Mouse (Mus musculus) thymus, adult 2 months (tissue): ENCODE results near the gene Cxcr5. TPM values are rescaled to one million over a fixed set of nuclear protein-coding genes. Genes with fewer than 3 reads are reported as not detected.

Experiments
- DNase-seq: peaks from one replicate; pipeline ENCODE4 v3.0.0; 2021
- H3K27ac ChIP-seq: fragments of 200-500 bp; 2 replicates; pipeline ENCODE4 v1.5.1; 2012; ENCODE audit warnings: low read length, control low read depth; ENCODE audit not compliant: control insufficient read depth, insufficient read depth
- H3K27me3 ChIP-seq: fragments of 200-500 bp; 2 replicates; pipeline ENCODE4 v1.6.1; 2012; ENCODE audit warnings: mild to moderate bottlenecking, low read length, moderate library complexity, mixed read lengths; ENCODE audit not compliant: control insufficient read depth, insufficient read depth
- H3K36me3 ChIP-seq: fragments of 200-500 bp; 2 replicates; pipeline ENCODE4 v1.6.1; 2012; ENCODE audit warnings: mild to moderate bottlenecking, low read length, moderate library complexity; ENCODE audit not compliant: control insufficient read depth, insufficient read depth
- H3K4me1 ChIP-seq: fragments of 200-500 bp; replicated peaks from 2 replicates; pipeline ENCODE4 v1.6.1; 2012; ENCODE audit warnings: low read length; ENCODE audit not compliant: control insufficient read depth, insufficient read depth
- H3K4me3 ChIP-seq: fragments of 200-500 bp; 2 replicates; pipeline ENCODE4 v1.5.1; 2012; ENCODE audit warnings: mild to moderate bottlenecking, low read length, control low read depth, moderate library complexity; ENCODE audit not compliant: control insufficient read depth, insufficient read depth
- CTCF ChIP-seq: fragments of 200-500 bp; IDR thresholded peaks from 2 replicates; pipeline ENCODE4 v1.5.1; 2012; ENCODE audit warnings: mild to moderate bottlenecking, control low read depth, low read length, moderate library complexity, borderline replicate concordance; ENCODE audit not compliant: control insufficient read depth, poor library complexity, insufficient read depth; ENCODE audit errors: extremely low read depth
- POLR2A ChIP-seq: fragments of 200-500 bp; IDR thresholded peaks from 2 replicates; pipeline ENCODE4 v1.6.1; 2012; ENCODE audit warnings: mild to moderate bottlenecking, low read length, control low read depth, moderate library complexity; ENCODE audit not compliant: control insufficient read depth, poor library complexity, insufficient read depth; ENCODE audit errors: extremely low read depth
- WGBS: fragments of 180-500 bp; shearing (Covaris S2); methylation state at CpG from one replicate; pipeline ENCODE4 v1.1.7; 2018; 5-methylcytosine and 5-hydroxymethylcytosine counted together
- polyA plus RNA-seq: library from polyadenylated mRNA; depleted of rRNA; stranded (reverse); fragments of >200 nt; gene quantifications from 2 replicates; pipeline ENCODE4 v1.2.3, GENCODE M21; 2012

Gene Cxcr5
- polyA plus RNA-seq, 1 experiment, result 7.7 TPM

GRCm38 (mm10) chr9:44478959-44479605 is 82.6 kb downstream of the Cxcr5 start:
- WGBS, result under 1% methylated on average over 29 of the region's 29 CpGs
- H3K4me3 ChIP-seq, result peak overlapping the region; percentile 67
- DNase-seq, result peak; percentile 50

GRCm38 (mm10) chr9:44478229-44478921 is 83.3 kb downstream of the Cxcr5 start:
- under 1% methylated on average over 26 of the region's 27 CpGs for WGBS
- Histone ChIP-seq H3K4me3 (peak overlapping the region; percentile 67), H3K27ac (no peak overlapping the region), H3K4me1 (peaks cover 22% of the 10 kb centered on the region), H3K27me3 (no peaks in the 10 kb centered on the region), H3K36me3 (no peaks in the 10 kb centered on the region)
- TF ChIP-seq CTCF (no peak), POLR2A (no peak)
- peak; percentile 41 for DNase-seq

More at GRCm38 (mm10) chr9:44478959-44479605, 82.6 kb downstream of the Cxcr5 start:
- Histone ChIP-seq H3K4me1 (peaks cover 27% of the 10 kb centered on the region), H3K27ac (no peak overlapping the region; the same call in 1 of the 2 replicates), H3K27me3 (no peaks in the 10 kb centered on the region), H3K36me3 (no peaks in the 10 kb centered on the region)
- TF ChIP-seq CTCF, result peak; percentile 67; the same call in 1 of the 2 replicates
- no peak for TF ChIP-seq POLR2A

- Histone ChIP-seq H3K4me1 (peaks cover 22% of the 10 kb centered on the region), H3K27ac (no peak overlapping the region), H3K36me3 (no peaks in the 10 kb centered on the region), H3K4me3 (peak overlapping the region; percentile 67), H3K27me3 (no peaks in the 10 kb centered on the region)
- WGBS, result 14% methylated on average over 24 of the region's 24 CpGs
- peak; percentile 62 for DNase-seq
- TF ChIP-seq CTCF, result peak; percentile 51; the same call in 1 of the 2 replicates
- TF ChIP-seq POLR2A, result no peak
These were observed 84.1 kb downstream of the Cxcr5 start for GRCm38 (mm10) chr9:44477339-44478228.

GRCm38 (mm10) chr9:44475936-44476335 is 85.7 kb downstream of the Cxcr5 start:
- Histone ChIP-seq H3K4me1 (peaks cover 20% of the 10 kb centered on the region), H3K27ac (no peak overlapping the region), H3K36me3 (no peaks in the 10 kb centered on the region), H3K4me3 (no peak overlapping the region), H3K27me3 (no peaks in the 10 kb centered on the region)
- no peak for DNase-seq
- WGBS, result 100% methylated on average over 3 of the region's 3 CpGs
- TF ChIP-seq CTCF, result no peak
- no peak for TF ChIP-seq POLR2A

GRCm38 (mm10) chr9:44474327-44474726 is 87.3 kb downstream of the Cxcr5 start:
- H3K36me3 ChIP-seq, result no peaks in the 10 kb centered on the region
- no peak for TF ChIP-seq POLR2A
- TF ChIP-seq CTCF, result no peak
- H3K27ac ChIP-seq, result no peak overlapping the region
- H3K4me1 ChIP-seq, result peaks cover 16% of the 10 kb centered on the region
- no peak overlapping the region for H3K4me3 ChIP-seq
- 83% methylated on average over 1 of the region's 1 CpGs for WGBS
- no peak for DNase-seq
- H3K27me3 ChIP-seq, result no peaks in the 10 kb centered on the region

GRCm38 (mm10) chr9:44473184-44473583 is 88.5 kb downstream of the Cxcr5 start:
- no peak for DNase-seq
- H3K27me3 ChIP-seq, result no peaks in the 10 kb centered on the region
- no peak overlapping the region for H3K4me3 ChIP-seq
- WGBS, result 83% methylated on average over 3 of the region's 3 CpGs
- no peak overlapping the region for H3K27ac ChIP-seq
- no peaks in the 10 kb centered on the region for H3K36me3 ChIP-seq
- TF ChIP-seq CTCF (no peak), POLR2A (no peak)
- peaks cover 9% of the 10 kb centered on the region for H3K4me1 ChIP-seq
